Mouse (Mus musculus) inflammation-experienced regulatory T-cells, adult 6 months (primary cell): ENCODE measurements around the gene Gm9044. TPM values are rescaled to one million over a fixed set of nuclear protein-coding genes. Genes with fewer than 3 reads are reported as not detected.
A peak's percentile ranks its signal among the peaks of the same experiment; 100 is the strongest.
"Not testable (repeated sequence)": the region's sequence is repeated elsewhere in the genome, so short reads cannot be mapped to it uniquely, and the experiment has no call there.

Experiments
- ATAC-seq: one replicate; pipeline ENCODE4 v1.8.0; 2017
- polyA plus RNA-seq, 3 experiments: library from polyadenylated mRNA; unstranded; fragments of 100-300 nt; shearing (Covaris generic); gene quantifications; one replicate each; pipeline ENCODE4 v1.2.1; 2017

Gm9044 gene
- polyA plus RNA-seq, result not detected

DNA sequence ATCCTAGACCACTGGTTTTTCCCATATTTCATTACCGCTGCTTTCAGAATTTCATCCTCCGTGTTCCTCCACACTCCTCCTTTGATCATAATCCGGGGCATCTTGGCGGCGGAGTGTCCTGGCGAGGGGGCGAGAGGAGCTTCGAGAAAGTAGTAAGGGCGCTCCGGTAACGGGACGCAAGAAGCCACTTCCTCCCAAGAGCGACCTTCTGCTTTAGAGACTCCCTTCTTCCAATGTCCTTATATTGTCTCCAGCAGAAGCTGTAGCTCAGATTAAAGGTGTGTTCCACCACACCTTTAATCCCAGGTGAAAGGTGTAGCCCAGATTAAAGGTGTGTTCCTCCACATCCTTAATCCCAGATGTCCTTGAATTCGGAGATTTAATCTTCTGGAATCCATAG is at the start of gene Gm9044:
TSS of gene Gm9044 (minus strand) at position 101 of the 400 bp plus-strand sequence.
- ATAC-seq, result not testable (repeated sequence)

DNA sequence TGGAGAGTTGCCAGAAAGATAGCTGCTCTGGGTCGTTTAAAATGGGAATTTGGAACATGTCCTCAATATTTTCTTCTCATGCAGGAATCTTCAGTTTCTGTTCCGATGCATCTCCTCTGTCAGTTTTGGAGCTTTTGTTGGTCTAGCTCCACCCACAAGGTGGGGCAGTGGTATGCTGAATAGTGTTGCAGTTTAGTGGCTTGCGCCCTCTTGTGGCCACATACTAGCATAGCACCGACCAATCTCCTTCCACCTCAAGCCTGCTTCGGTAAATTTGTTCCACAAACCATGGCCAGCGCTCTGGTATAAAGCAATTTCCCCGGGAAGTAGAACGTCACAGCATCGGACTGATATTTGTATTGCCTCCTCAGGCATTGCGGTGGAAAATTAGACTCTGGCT is 38.2 kb upstream of the Gm9044 start:
- ATAC-seq, result peak; percentile 100

DNA sequence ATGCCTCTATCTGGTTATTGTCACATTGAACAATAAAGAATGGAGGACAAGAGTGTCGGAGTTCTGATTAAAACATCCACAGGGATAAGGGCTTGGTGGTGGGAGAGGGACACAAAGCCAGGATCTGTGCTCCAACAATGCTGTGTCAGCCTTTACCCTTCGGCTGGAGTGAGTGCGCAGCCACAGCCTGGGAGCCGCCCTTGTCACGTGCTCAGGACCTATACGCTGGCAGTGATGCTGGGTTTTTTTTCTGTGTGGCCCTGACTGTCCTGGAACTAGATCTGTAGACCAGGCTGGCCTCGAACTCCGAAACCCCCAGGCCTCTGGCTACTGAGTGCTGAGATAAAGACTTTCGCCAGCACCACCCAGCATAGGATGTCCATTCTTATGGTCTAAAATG is 37.3 kb upstream of the Gm9044 start:
- ATAC-seq, result no peak

DNA sequence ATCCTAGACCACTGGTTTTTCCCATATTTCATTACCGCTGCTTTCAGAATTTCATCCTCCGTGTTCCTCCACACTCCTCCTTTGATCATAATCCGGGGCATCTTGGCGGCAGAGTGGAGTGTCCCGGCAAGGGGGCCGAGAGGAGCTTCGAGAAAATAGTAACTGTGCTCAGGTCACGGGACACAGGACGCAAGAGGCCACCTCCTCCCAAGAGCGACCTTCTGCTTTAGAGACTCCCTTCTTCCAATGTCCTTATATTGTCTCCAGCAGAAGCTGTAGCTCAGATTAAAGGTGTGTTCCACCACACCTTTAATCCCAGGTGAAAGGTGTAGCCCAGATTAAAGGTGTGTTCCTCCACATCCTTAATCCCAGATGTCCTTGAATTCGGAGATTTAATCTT is 21.8 kb upstream of the Gm9044 start, which contains the start of gene Gm9049:
TSS of gene Gm9049 (minus strand) at position 101 of the 400 bp plus-strand sequence.
- ATAC-seq, result not testable (repeated sequence)

DNA sequence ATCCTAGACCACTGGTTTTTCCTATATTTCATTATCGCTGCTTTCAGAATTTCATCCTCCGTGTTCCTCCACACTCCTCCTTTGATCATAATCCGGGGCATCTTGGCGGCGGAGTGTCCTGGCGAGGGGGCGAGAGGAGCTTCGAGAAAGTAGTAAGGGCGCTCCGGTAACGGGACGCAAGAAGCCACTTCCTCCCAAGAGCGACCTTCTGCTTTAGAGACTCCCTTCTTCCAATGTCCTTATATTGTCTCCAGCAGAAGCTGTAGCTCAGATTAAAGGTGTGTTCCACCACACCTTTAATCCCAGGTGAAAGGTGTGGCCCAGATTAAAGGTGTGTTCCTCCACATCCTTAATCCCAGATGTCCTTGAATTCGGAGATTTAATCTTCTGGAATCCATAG is 16.4 kb upstream of the Gm9044 start, which contains the start of gene Gm9048:
TSS of gene Gm9048 (minus strand) at position 101 of the 400 bp plus-strand sequence.
- ATAC-seq, result not testable (repeated sequence)

DNA sequence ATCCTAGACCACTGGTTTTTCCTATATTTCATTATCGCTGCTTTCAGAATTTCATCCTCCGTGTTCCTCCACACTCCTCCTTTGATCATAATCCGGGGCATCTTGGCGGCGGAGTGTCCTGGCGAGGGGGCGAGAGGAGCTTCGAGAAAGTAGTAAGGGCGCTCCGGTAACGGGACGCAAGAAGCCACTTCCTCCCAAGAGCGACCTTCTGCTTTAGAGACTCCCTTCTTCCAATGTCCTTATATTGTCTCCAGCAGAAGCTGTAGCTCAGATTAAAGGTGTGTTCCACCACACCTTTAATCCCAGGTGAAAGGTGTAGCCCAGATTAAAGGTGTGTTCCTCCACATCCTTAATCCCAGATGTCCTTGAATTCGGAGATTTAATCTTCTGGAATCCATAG is 10.9 kb upstream of the Gm9044 start, which contains the start of gene Gm9046:
TSS of gene Gm9046 (minus strand) at position 101 of the 400 bp plus-strand sequence.
- not testable (repeated sequence) for ATAC-seq

DNA sequence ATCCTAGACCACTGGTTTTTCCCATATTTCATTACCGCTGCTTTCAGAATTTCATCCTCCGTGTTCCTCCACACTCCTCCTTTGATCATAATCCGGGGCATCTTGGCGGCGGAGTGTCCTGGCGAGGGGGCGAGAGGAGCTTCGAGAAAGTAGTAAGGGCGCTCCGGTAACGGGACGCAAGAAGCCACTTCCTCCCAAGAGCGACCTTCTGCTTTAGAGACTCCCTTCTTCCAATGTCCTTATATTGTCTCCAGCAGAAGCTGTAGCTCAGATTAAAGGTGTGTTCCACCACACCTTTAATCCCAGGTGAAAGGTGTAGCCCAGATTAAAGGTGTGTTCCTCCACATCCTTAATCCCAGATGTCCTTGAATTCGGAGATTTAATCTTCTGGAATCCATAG is 5.5 kb upstream of the Gm9044 start, which contains the start of gene Gm9045:
TSS of gene Gm9045 (minus strand) at position 101 of the 400 bp plus-strand sequence.
- not testable (repeated sequence) for ATAC-seq

DNA sequence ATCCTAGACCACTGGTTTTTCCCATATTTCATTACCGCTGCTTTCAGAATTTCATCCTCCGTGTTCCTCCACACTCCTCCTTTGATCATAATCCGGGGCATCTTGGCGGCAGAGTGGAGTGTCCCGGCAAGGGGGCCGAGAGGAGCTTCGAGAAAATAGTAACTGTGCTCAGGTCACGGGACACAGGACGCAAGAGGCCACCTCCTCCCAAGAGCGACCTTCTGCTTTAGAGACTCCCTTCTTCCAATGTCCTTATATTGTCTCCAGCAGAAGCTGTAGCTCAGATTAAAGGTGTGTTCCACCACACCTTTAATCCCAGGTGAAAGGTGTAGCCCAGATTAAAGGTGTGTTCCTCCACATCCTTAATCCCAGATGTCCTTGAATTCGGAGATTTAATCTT is 5.3 kb downstream of the Gm9044 start, which contains the start of gene Gm9040:
TSS of gene Gm9040 (minus strand) at position 101 of the 400 bp plus-strand sequence.
- not testable (repeated sequence) for ATAC-seq

DNA sequence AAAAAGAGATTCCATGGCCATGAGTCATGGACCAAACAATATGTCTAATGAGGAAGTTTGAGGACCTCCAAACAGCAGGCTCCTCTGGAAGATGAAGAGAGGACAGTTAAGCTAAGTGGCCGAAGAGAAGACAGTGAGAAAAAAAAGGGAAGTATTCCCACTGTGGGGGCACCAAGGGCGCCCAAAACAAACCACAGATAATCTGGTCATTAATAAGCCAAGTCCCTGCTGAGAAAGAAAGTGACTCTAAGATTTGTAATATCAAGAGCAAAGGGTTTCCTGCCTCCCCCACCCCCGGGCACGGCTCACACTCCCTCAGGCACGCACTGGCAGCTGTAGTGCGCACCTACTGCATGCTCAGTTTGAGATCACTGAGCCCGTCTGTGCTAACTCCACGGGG is 13.2 kb downstream of the Gm9044 start:
- ATAC-seq, result no peak

DNA sequence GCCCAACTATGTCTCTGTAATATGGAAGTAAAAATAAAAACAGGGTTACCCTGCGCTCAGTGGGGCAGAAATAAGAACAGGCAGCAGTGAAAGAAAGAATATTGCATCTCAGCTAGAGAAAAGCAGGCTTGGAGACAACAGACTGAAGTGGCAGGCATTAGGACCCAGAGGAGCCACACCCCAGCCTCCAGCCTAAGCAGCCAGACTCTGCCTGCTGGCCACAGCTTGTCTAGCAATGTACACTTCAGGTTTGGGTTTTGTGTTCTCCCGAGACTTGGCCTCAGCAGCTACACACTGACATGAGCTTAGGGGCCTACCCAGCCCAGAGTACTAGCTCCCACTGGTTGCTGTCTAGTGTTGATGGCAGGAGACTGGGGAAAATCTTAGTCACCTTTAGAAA is 30.1 kb downstream of the Gm9044 start:
- not testable (repeated sequence) for ATAC-seq

DNA sequence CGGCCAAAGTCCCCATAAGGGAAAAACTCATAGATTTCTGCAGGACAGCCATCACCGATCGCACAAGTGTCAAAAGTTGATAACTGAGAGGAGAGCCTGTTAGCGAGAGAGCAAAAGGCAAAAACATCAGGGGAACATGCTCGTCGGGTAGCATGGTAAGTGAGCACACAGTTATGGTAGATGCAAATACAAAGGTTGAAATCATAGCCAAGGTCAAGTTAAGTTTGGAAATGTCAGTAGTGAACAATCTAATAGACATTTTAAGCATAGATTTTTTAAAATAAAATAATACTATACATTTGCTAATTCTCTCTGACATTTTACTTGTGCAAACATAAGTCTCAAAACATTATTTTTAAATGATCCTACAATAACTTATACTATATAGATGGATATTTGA is 37.3 kb downstream of the Gm9044 start, which contains the start of gene Iltifb:
TSS of gene Iltifb (minus strand) at position 101 of the 400 bp plus-strand sequence.
- no peak for ATAC-seq

DNA sequence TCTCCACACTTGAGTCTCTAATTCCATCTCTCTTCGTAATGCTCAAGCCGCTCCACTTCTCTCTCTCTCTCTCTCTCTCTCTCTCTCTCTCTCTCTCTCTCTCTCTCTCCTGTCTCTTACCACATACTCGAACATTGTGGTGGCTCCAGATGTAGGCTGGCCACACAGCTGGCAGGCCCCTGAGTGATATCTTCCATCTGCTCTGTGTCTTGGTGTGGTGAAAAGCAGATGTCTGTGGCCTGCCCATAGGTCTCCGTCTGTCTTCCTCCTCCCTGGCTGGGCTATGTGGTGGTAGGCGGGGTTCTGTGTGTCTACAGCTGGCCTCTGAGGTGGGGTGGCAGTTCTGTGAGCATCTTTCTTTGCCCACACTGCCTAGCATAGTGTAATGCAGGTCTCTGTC is 49.2 kb downstream of the Gm9044 start:
- ATAC-seq, result not testable (repeated sequence)

DNA sequence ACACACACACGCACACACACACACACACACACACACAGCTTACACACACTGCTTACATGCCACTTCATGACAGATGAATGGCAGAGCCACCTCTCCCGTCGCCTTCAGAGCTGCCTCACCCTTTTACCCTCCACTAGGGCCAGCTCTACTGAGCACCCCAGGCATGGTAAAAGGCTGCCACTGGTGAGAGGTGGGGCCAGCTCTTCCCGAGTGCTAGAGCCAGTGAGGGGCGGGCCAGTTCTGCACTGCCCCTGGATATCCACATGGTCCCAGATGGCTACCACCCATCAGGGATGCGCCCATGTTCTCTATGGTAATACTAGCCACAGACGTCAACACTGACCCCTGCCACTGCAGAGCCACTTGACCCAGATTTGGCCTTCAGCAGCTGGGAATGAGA is 49.6 kb downstream of the Gm9044 start:
- ATAC-seq, result not testable (repeated sequence)

Other genes with a start within 250 kb of the Gm9044 start
- gene Mdm1, start 190.6 kb downstream of the Gm9044 start, polyA plus RNA-seq, result 10 to 100 TPM in 1 of 3 experiments, 1 to 10 TPM in 2; 4.5 to 10.9 (median 4.7) TPM
- gene Il22, start 127.5 kb downstream of the Gm9044 start, polyA plus RNA-seq, result 1 to 10 TPM in 1 of 3 experiments, not detected in 2; 6.9 TPM
- gene Gm32717, start 91.6 kb downstream of the Gm9044 start, polyA plus RNA-seq, result not detected
- not detected for gene Gm32802, start 73.7 kb downstream of the Gm9044 start, polyA plus RNA-seq
- not detected for gene Iltifb, start 37.4 kb downstream of the Gm9044 start, polyA plus RNA-seq
- gene Gm9040, start 5.4 kb downstream of the Gm9044 start, polyA plus RNA-seq, result not detected
- not detected for gene Gm9045, start 5.4 kb upstream of the Gm9044 start, polyA plus RNA-seq
- not detected for gene Gm9046, start 10.8 kb upstream of the Gm9044 start, polyA plus RNA-seq
- under 1 TPM in 1 of 3 experiments, not detected in 2; 0.28 TPM for gene Gm9048, start 16.3 kb upstream of the Gm9044 start, polyA plus RNA-seq
- not detected for gene Gm9049, start 21.7 kb upstream of the Gm9044 start, polyA plus RNA-seq
- gene Ifng, start 108.6 kb upstream of the Gm9044 start, polyA plus RNA-seq, result 10 to 100 TPM; 12.8 to 71.7 (median 14.6) TPM